Mouse (Mus musculus) heart, postnatal 0 days (tissue): ENCODE data around the gene Slfn14. TPM values are rescaled to one million over a fixed set of nuclear protein-coding genes. Genes with fewer than 3 reads are reported as not detected.
"Not testable (repeated sequence)": the region's sequence is repeated elsewhere in the genome, so short reads cannot be mapped to it uniquely, and the experiment has no call there.

Experiments used
- ATAC-seq: fragments of 200-750 bp; cut with Nextera tagmentation; 2 replicates; pipeline ENCODE4 v1.8.0; 2017; ENCODE audit warnings: low read depth, moderate number of reproducible peaks, moderate library complexity; ENCODE audit not compliant: insufficient read depth
- DNase-seq: peaks from one replicate; pipeline ENCODE4 v3.0.0-alpha.2; 2016; ENCODE audit warnings: low spot score
- H3K27ac ChIP-seq: fragments of 300-500 bp; sonication (generic); 2 replicates; pipeline ENCODE4 v1.5.1; 2014; ENCODE audit warnings: low read depth, mild to moderate bottlenecking
- H3K27me3 ChIP-seq: fragments of 300-500 bp; sonication (generic); 2 replicates; pipeline ENCODE4 v1.6.1; 2014; ENCODE audit warnings: low read length, mixed read lengths; ENCODE audit not compliant: control insufficient read depth, insufficient read depth
- H3K36me3 ChIP-seq: fragments of 300-500 bp; sonication (generic); replicated peaks from 2 replicates; pipeline ENCODE4 v1.6.1; 2014; ENCODE audit warnings: low read length, mixed read lengths; ENCODE audit not compliant: control insufficient read depth, insufficient read depth
- H3K4me1 ChIP-seq: fragments of 300-500 bp; sonication (generic); 2 replicates; pipeline ENCODE4 v1.6.1; 2014; ENCODE audit warnings: antibody characterized with exemption; ENCODE audit not compliant: control insufficient read depth, insufficient read depth
- H3K4me2 ChIP-seq: fragments of 300-500 bp; sonication (generic); 2 replicates; pipeline ENCODE4 v1.6.1; 2014; ENCODE audit warnings: low read depth, mild to moderate bottlenecking, low read length, moderate library complexity
- H3K4me3 ChIP-seq: fragments of 300-500 bp; sonication (generic); 2 replicates; pipeline ENCODE4 v1.5.1; 2014; ENCODE audit warnings: low read depth, low read length
- H3K9ac ChIP-seq: fragments of 300-500 bp; sonication (generic); replicated peaks from 2 replicates; pipeline ENCODE4 v1.6.1; 2014; ENCODE audit warnings: low read depth, low read length, mixed read lengths
- H3K9me3 ChIP-seq: fragments of 300-500 bp; sonication (generic); replicated peaks from 2 replicates; pipeline ENCODE4 v1.6.1; 2016; ENCODE audit warnings: low read length; ENCODE audit not compliant: control insufficient read depth
- CTCF ChIP-seq: IDR thresholded peaks from 2 replicates; pipeline ENCODE4 v1.5.1; 2016; ENCODE audit warnings: antibody characterized with exemption, control low read depth, low read depth
- EP300 ChIP-seq: IDR thresholded peaks from 2 replicates; pipeline ENCODE4 v1.6.1; 2016; ENCODE audit warnings: antibody characterized with exemption, low read depth
- WGBS: fragments of 180-500 bp; shearing (Covaris S2); extraction: QIAGEN DNeasy Blood & Tissue Kit; methylation state at CpG from one replicate; pipeline ENCODE4 v1.1.7; 2014; 5-methylcytosine and 5-hydroxymethylcytosine counted together
- polyA plus RNA-seq: library from polyadenylated mRNA; unstranded; fragments of >200 nt; fragmentation: Nextera tagmentation; extraction: Ambion mirVana; gene quantifications from 2 replicates; pipeline ENCODE4 v1.2.1, GENCODE M21; 2015
- total RNA-seq: library from RNA; depleted of rRNA; stranded (reverse); fragments of >200 nt; gene quantifications from 2 replicates; pipeline ENCODE4 v1.2.3, GENCODE M21; 2014; ENCODE audit warnings: low replicate concordance

Gene Slfn14
- total and polyA plus RNA-seq, 2 experiments from 2014 or later = 0.16 TPM; not detected in 1

GRCm38 (mm10) chr11:83271151-83271950 lies 15.2 kb downstream of the Slfn14 start:
- Histone ChIP-seq H3K4me2 (peak overlapping the region; percentile 60), H3K9ac (peak overlapping the region; percentile 73), H3K27me3 (no peaks in the 10 kb centered on the region), H3K36me3 (no peaks in the 10 kb centered on the region), H3K27ac (peak overlapping the region; percentile 74), H3K4me3 (peak overlapping the region; percentile 55), H3K4me1 (0 out of 2 replicates have a peak, but pooled peaks cover 3% of the 10 kb centered on the region), H3K9me3 (no peaks in the 10 kb centered on the region)
- TF ChIP-seq EP300 = peak; percentile 59; the same call in 1 of the 2 replicates
- TF ChIP-seq CTCF = no peak
- under 1% methylated on average over 26 of the region's 26 CpGs for WGBS
- peak; percentile 84 for DNase-seq
- ATAC-seq = peak; percentile 88

- Histone ChIP-seq H3K4me3 (peak overlapping the region; percentile 55), H3K27ac (peak overlapping the region; percentile 74), H3K4me1 (0 out of 2 replicates have a peak, but pooled peaks cover 3% of the 10 kb centered on the region), H3K27me3 (no peaks in the 10 kb centered on the region), H3K9me3 (no peaks in the 10 kb centered on the region), H3K9ac (peak overlapping the region; percentile 73), H3K4me2 (peak overlapping the region; percentile 60), H3K36me3 (no peaks in the 10 kb centered on the region)
- peak; percentile 31 for ATAC-seq
- DNase-seq = no peak
- TF ChIP-seq EP300 (no peak), CTCF (no peak)
- 1% methylated on average over 6 of the region's 6 CpGs for WGBS
These were observed 15.7 kb downstream of the Slfn14 start for GRCm38 (mm10) chr11:83270842-83271150.

- no peak overlapping the region for H3K4me3 ChIP-seq
- H3K36me3 ChIP-seq = no peaks in the 10 kb centered on the region
- DNase-seq (no peak), ATAC-seq (no peak)
- TF ChIP-seq CTCF = peak; percentile 64
- TF ChIP-seq EP300 = no peak
- WGBS = 54% methylated on average over 3 of the region's 3 CpGs
- no peak overlapping the region for H3K4me2 ChIP-seq
- H3K4me1 ChIP-seq = no peaks in the 10 kb centered on the region
- H3K9me3 ChIP-seq = no peaks in the 10 kb centered on the region
- H3K27me3 ChIP-seq = no peaks in the 10 kb centered on the region
- H3K9ac ChIP-seq = no peak overlapping the region
- no peak overlapping the region; the same call in 1 of the 2 replicates for H3K27ac ChIP-seq
These were observed 23.4 kb downstream of the Slfn14 start for GRCm38 (mm10) chr11:83263146-83263545.

- no peaks in the 10 kb centered on the region for H3K4me1 ChIP-seq
- H3K27ac ChIP-seq = peak overlapping the region; percentile 34; the same call in 1 of the 2 replicates
- no peak overlapping the region for H3K4me2 ChIP-seq
- DNase-seq = no peak
- TF ChIP-seq CTCF (no peak), EP300 (no peak)
- H3K9me3 ChIP-seq = no peaks in the 10 kb centered on the region
- no peak for ATAC-seq
- H3K27me3 ChIP-seq = no peaks in the 10 kb centered on the region
- no peak overlapping the region for H3K9ac ChIP-seq
- H3K4me3 ChIP-seq = no peak overlapping the region
- H3K36me3 ChIP-seq = no peaks in the 10 kb centered on the region
- whole genome bisulfite sequencing = 97% methylated on average over 1 of the region's 1 CpGs
These were observed 23.9 kb downstream of the Slfn14 start for GRCm38 (mm10) chr11:83262673-83263072.

- ATAC-seq, H3K4me3 ChIP-seq: not testable (repeated sequence)
These were observed 29.3 kb downstream of the Slfn14 start for GRCm38 (mm10) chr11:83257211-83257610.

GRCm38 (mm10) chr11:83239811-83240210 lies 46.7 kb downstream of the Slfn14 start:
- Histone ChIP-seq H3K9me3 (no peaks in the 10 kb centered on the region), H3K27me3 (no peaks in the 10 kb centered on the region), H3K9ac (no peak overlapping the region), H3K36me3 (no peaks in the 10 kb centered on the region), H3K4me1 (no peaks in the 10 kb centered on the region), H3K4me2 (no peak overlapping the region), H3K27ac (no peak overlapping the region), H3K4me3 (no peak overlapping the region)
- DNase-seq = no peak
- ATAC-seq = no peak
- TF ChIP-seq CTCF (no peak), EP300 (no peak)
- 33% methylated on average over 2 of the region's 2 CpGs for WGBS

More at GRCm38 (mm10) chr11:83257211-83257610, 29.3 kb downstream of the Slfn14 start:
- not testable (repeated sequence) for H3K9ac ChIP-seq, H3K27me3 ChIP-seq, H3K4me2 ChIP-seq, DNase-seq, H3K9me3 ChIP-seq, H3K36me3 ChIP-seq, H3K4me1 ChIP-seq, H3K27ac ChIP-seq
- WGBS = 18% methylated on average over 5 of the region's 5 CpGs
